Mouse (Mus musculus) kidney, postnatal 4 days (tissue): ENCODE data around the gene Lancl2.

Experiments
- DNase-seq, 2 experiments: peaks; one replicate each; pipeline ENCODE4 v3.0.0; 2021; ENCODE audit warnings: mixed read lengths in 2 of 2

The Lancl2 gene

GRCm38 (mm10) chr6:57768948-57769525 lies 66.7 kb downstream of the Lancl2 start:
- DNase-seq = no peak

DNA sequence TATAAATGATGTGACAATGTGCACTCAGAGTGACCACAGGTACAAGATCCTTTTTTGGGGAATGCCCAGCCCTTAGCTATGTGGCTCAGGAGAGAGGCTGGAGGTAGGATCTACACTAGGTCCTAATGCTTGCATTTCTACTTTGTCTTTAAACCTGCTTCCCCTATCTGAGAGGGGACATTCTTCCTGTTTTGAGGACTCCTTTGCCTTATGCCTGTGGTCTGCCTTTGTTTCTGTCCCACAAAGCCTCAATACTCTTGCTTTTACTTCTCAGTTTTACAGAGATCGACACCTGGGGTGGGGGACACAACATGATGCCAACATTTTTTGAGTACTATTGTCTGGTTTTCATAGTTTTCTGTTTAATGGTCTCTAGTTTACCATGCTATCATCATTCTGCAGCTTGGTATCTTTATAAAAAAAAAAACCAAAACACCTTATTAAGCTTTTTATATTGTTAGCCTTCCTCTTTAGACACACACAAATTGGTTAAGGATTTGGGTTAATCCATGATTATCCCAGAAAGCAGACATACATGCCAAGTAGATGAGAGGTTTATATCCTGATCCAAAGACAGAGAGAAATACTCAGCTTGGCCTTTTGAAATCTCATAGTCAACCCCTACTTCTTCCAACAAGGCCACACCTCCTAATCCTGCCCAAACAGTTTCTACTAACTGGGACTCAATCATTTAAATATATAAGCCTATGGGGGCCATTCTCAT lies 68.3 kb downstream of the Lancl2 start:
- DNase-seq = no peak

DNA sequence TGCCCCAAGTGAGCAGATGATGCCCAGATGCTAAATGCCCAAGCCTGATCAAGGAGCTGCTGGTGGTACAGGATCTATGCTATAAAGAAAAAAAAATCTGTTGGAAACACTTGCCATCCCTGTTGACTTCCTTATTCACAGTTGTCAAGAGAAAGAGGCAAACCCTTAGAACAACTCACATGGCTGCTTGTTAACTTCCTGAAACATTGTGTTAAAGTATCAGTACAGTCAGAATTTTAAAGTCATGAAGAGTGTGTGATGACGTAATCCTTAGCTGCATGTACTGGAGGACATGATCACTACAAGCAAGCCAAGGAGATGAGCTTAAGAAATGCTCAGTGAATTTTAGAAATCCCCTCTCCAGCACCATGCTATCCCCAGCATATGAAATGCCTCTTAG lies 71.5 kb downstream of the Lancl2 start:
- DNase-seq = no peak

DNA sequence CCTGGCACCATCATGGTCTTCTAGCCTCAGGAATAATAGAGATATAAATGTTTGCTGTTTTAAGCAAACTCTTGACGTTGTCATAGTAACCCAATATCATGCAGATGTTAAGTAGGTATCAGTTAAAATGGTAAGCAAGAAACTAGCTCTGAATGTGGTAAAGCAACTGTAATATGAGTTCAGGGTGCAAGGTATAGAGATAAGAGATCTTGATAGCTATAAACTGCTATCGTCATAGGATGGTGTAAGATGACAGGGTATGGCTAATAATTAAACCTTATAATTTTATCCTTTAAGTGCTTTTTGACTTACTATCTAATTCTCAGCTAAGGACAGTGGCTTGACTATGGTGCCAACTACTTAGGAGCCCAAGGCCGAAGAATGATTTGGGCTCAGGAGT lies 78.0 kb downstream of the Lancl2 start:
- no peak for DNase-seq

GRCm38 (mm10) chr6:57782658-57783057 lies 80.3 kb downstream of the Lancl2 start:
- DNase-seq = no peak

DNA sequence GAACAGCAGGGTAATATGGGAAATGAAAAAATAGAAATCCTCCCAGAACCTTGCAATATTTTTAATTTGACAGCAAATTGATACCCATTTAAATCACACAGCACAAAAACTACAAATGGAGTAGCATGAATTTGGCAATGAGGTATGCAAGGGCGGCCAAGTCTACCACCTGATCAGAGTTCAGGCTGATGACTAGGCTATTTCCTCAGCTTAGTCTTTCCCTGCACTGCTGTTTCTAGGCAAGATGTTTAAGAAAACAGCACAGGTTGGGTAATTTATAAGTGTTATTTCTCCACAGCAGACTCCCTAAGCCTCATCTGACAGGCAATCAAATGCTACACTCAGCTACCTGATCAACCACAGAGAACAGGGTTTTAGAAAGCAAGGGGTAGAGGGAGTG lies 81.9 kb downstream of the Lancl2 start:
- DNase-seq = no peak

DNA sequence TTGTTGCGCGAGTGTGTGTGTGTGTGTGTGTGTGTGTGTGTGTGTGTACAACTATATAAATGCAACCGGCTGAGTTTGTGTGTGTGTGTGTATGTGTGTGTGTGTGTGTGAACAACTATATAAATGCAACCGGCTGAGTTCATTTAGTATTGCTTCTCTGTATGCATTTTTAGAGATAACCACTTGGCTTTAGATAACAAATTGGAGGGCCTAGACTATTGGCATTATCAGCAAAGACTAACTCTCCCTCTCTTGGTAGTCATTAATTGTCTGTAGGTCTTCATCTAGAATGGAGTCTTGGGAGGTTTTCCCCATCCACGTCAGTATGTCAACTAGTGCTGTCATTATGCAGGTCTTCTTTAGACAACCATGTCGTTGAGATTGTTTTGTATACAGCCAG lies 85.0 kb downstream of the Lancl2 start:
- DNase-seq = no peak
